Mouse (Mus musculus) liver, adult (tissue): ENCODE results near the gene Qars.

Source experiments
- GATA4 ChIP-seq: IDR thresholded peaks from 2 replicates; pipeline ENCODE4 v1.6.1; 2014; ENCODE audit warnings: mild to moderate bottlenecking, low read length; ENCODE audit not compliant: insufficient replicate concordance

Gene Qars

GRCm38 (mm10) chr9:108499231-108499630, 8.3 kb upstream of the Qars start:
- no peak for TF ChIP-seq GATA4

- TF ChIP-seq GATA4, result no peak
These were observed 7.6 kb upstream of the Qars start for GRCm38 (mm10) chr9:108499943-108500342.

- TF ChIP-seq GATA4, result no peak
These were observed 605 bp upstream of the Qars start for GRCm38 (mm10) chr9:108506901-108507300.

GRCm38 (mm10) chr9:108508776-108509175, 1.3 kb downstream of the Qars start:
- no peak for TF ChIP-seq GATA4

GRCm38 (mm10) chr9:108516380-108517251, 9.1 kb downstream of the Qars start, which contains the start of gene Qrich1:
Gene Qrich1, plus strand, starts transcription at chr9:108516806.
- TF ChIP-seq GATA4, result no peak

- no peak for TF ChIP-seq GATA4
These were observed 9.9 kb downstream of the Qars start for GRCm38 (mm10) chr9:108517253-108517930.

GRCm38 (mm10) chr9:108517931-108518332, 10.4 kb downstream of the Qars start:
- TF ChIP-seq GATA4, result no peak

- TF ChIP-seq GATA4, result no peak
These were observed 14.1 kb downstream of the Qars start for GRCm38 (mm10) chr9:108521604-108522003.

- TF ChIP-seq GATA4, result no peak
These were observed 15.8 kb downstream of the Qars start for GRCm38 (mm10) chr9:108523341-108523740.

GRCm38 (mm10) chr9:108525400-108525799, 17.9 kb downstream of the Qars start:
- TF ChIP-seq GATA4, result no peak

GRCm38 (mm10) chr9:108530954-108531353, 23.4 kb downstream of the Qars start:
- no peak for TF ChIP-seq GATA4

- no peak for TF ChIP-seq GATA4
These were observed 24.0 kb downstream of the Qars start for GRCm38 (mm10) chr9:108531496-108531895.

GRCm38 (mm10) chr9:108540846-108541245, 33.3 kb downstream of the Qars start:
- TF ChIP-seq GATA4, result no peak

GRCm38 (mm10) chr9:108545986-108546385, 38.5 kb downstream of the Qars start:
- TF ChIP-seq GATA4, result no peak

- TF ChIP-seq GATA4, result peak; percentile 63; the same call in 1 of the 2 replicates
These were observed 39.4 kb downstream of the Qars start for GRCm38 (mm10) chr9:108546875-108547274.

- no peak for TF ChIP-seq GATA4
These were observed 51.7 kb downstream of the Qars start for GRCm38 (mm10) chr9:108559169-108559568.
